Mouse (Mus musculus) activated CD4-positive, CD25-positive, alpha-beta regulatory T cell (primary cell): ENCODE results near the gene Olig1. TPM values are rescaled to one million over a fixed set of nuclear protein-coding genes. Genes with fewer than 3 reads are reported as not detected.

Experiments used
- polyA plus RNA-seq, 2 experiments: library from polyadenylated mRNA; unstranded; fragments of 100-300 nt; shearing (Covaris generic); gene quantifications; one replicate each; pipeline ENCODE4 v1.2.1; 2017

The Olig1 gene
- not detected for polyA plus RNA-seq

DNA sequence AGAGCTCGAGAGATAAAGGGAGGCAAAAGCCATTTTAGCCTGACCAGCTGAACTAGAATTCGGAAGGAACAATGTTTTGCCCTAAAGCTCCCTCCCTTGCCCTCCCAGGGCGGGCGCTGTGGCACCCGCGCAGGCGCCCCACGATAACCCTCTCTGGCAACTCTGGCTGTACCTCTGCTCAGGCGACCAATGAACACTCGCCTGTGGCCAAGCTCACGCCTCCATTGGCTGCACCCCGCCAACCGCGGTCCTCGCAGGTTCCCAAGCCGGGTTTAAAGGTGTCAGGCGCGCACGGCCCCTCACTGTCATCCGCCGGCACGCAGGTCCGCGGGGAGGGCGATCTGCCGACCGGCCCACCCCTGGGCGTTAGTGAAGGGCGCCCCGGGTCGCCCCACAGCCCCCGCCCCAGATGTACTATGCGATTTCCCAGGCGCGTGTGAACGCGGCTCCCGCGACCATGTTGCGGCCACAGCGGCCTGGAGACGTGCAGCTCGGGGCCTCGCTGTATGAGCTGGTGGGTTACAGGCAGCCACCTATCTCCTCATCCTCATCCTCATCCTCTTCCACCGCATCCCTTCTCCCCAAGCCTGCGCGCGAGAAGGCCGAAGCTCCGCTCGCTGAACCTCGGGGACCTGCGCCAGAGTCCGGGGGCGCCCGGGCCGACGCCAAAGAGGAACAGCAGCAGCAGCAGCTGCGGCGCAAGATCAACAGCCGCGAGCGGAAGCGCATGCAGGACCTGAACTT is at the start of gene Olig1:
Gene Olig1 (plus strand): TSS at position 305 of the 744 bp plus-strand sequence.

DNA sequence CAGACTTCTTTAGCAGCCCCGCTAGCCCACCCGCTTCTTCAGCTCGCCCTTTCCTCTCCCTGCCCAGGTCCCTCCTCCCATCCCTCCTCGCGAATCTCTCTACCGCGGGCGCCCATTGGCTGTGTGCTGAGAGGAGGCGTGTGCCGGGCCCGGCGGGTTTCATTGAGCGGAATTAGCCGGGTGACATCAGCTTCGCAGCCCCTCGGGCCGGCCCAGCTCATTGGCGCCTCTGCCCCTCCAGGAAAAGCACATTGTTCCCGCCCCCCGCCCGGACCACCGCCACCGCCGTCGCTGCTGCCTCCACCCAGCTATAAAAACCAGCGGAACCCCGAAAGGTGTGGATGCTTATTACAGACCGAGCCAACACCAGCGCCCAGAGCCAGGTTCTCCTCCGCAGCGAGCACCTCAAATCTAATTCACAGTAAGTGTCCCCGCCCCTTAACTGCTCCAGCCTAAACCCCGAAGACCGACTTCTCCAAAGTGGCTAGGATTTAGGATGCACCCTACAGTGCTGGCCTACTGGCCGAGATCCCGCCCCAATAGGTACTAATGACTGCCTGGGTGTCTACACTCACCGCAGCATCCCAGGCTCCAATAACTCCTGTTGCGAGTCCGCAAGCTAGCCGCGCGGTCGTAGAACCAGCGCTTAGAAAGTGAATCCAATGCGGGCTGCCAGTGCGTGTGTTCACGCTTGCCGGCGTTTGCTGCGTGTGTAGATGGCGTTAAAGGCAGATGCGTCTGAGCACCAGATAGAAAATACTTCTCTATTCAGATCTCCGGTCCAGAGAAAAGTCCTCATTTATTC is 44.1 kb upstream of the Olig1 start, which contains the start of gene Olig2:
Gene Olig2 (plus strand): TSS at position 225 of the 805 bp plus-strand sequence.

Other genes starting within 250 kb of the Olig1 start
- gene Paxbp1, start 225.2 kb upstream of the Olig1 start, polyA plus RNA-seq: 10 to 100 TPM; 89.9 to 90.8 TPM
- under 1 TPM; 0.36 to 0.39 TPM for gene 4932438H23Rik, start 174.7 kb upstream of the Olig1 start, polyA plus RNA-seq
- gene Olig2, start 44.3 kb upstream of the Olig1 start, polyA plus RNA-seq: under 1 TPM in 1 of 2 experiments, not detected in 1; 0.06 TPM
- gene Ifnar2, start 103.0 kb downstream of the Olig1 start, polyA plus RNA-seq: 100 to 1,000 TPM; 108 to 110 TPM
- gene Gm21970, start 121.9 kb downstream of the Olig1 start, polyA plus RNA-seq: not detected
- gene Il10rb, start 136.4 kb downstream of the Olig1 start, polyA plus RNA-seq: 100 to 1,000 TPM in 1 of 2 experiments, 10 to 100 TPM in 1; 84.0 to 129 TPM
- 100 to 1,000 TPM in 1 of 2 experiments, 10 to 100 TPM in 1; 92.5 to 155 TPM for gene Ifnar1, start 215.5 kb downstream of the Olig1 start, polyA plus RNA-seq